Mouse (Mus musculus) liver, postnatal 0 days (tissue): ENCODE results near the gene Kif1c.

Source experiments
- CTCF ChIP-seq: sonication (generic); IDR thresholded peaks from 2 replicates; pipeline ENCODE4 v1.5.1; 2016; ENCODE audit warnings: antibody characterized with exemption, low read depth
- EP300 ChIP-seq: IDR thresholded peaks from 2 replicates; pipeline ENCODE4 v1.6.1; 2016; ENCODE audit warnings: antibody characterized with exemption, low read depth, mild to moderate bottlenecking

- TF ChIP-seq CTCF (no peak), EP300 (no peak)
Measured at GRCm38 (mm10) chr11:70754476-70754875, 54.1 kb downstream of the Kif1c start.
